Mouse (Mus musculus): Measurements from ENCODE around the gene Tas2r104. TPM values are rescaled to one million over a fixed set of nuclear protein-coding genes. Genes with fewer than 3 reads are reported as not detected.

The Tas2r104 gene
- not detected in 2 replicates for polyA plus RNA-seq (2015; fragmentation: Nextera tagmentation; extraction: Ambion mirVana)

DNA sequence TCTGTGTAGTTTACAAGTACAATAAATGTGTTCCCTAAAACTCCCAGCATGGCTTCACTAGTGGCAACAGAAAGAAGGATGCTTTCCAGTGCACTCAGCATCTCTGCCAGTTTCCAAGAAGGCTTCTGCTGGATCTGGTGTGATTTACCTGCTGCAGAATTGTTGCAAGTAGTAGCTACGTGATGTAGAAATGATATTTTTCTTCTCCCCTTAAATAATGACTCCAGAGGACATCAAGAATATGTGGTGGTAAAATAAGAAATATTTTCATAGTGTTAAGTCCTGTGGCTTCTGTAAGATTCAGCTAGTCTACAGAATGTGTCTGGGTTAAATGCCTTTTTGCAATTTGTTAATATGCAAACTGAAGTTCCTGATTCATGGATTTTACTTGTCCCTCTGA is at the start of gene Tas2r104:
Gene Tas2r104 (minus strand): TSS at position 101 of the 400 bp plus-strand sequence.
- no peaks in the 10 kb centered on the region for H3K36me3 ChIP-seq (ENCODE audit: poor library complexity, severe bottlenecking)
- no peak within 1 kb of the TSS for H3K27ac ChIP-seq
- H3K4me3 ChIP-seq = no peak within 1 kb of the TSS
- H3K9me3 ChIP-seq (replicated peaks) = peaks cover 3% of the 10 kb centered on the region; the same call in 1 of the 2 replicates
- 80% methylated on average over 1 of the region's 1 CpGs for WGBS
- H3K4me2 ChIP-seq = no peak within 1 kb of the TSS
- H3K9ac ChIP-seq = no peak within 1 kb of the TSS
- H3K4me1 ChIP-seq = no peaks in the 10 kb centered on the region
- no peaks in the 10 kb centered on the region for H3K27me3 ChIP-seq
- no peak for ATAC-seq

DNA sequence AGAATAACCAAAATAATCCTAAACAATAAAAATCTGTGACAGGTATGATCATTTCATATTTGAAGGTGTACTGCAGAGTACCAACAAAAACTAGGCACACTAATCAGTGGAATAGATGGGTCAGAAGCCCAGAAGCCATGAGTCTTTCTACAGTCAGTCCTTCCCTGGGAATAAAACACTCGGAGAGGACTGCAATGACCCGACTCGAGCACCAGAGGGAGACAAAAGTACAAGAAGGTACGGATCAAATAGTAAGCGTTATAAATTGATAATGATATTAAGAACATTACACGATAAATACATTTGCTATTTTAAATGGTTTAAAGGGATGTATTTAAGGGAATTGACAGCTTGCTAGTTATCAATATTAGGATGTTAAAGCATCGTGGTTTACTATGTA is 27.3 kb upstream of the Tas2r104 start:
- Histone ChIP-seq H3K4me1 (no peaks in the 10 kb centered on the region), H3K27ac (no peak overlapping the region), H3K9ac (no peak overlapping the region), H3K27me3 (no peaks in the 10 kb centered on the region), H3K4me3 (no peak overlapping the region), H3K9me3 (replicated peaks) (peaks cover 14% of the 10 kb centered on the region), H3K4me2 (no peak overlapping the region), H3K36me3 (ENCODE audit: poor library complexity, severe bottlenecking) (no peaks in the 10 kb centered on the region)
- no peak for ATAC-seq
- 50% methylated on average over 7 of the region's 7 CpGs for WGBS

DNA sequence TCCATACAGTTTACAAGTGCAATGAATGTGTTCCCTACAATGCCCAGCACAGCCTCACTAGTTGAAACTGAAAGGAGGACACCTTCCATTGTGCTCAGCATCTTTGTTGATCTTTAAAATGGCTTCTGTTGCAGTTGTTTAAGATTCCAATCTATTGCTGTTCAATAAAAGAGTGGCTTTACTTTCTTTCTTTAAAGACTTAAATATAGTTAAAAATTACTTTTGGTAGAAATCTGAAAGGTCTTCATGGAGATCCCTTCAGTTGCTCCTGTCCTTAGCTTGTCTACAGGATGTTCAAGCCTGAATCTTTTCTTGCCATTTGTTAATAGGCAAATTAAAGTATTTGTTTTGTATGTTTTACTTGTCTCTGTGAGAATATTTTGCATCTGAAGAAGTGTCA is 4.4 kb upstream of the Tas2r104 start, which contains the start of gene Tas2r114:
Gene Tas2r114 (minus strand): TSS at position 101 of the 400 bp plus-strand sequence.
- no peaks in the 10 kb centered on the region for H3K27me3 ChIP-seq
- H3K36me3 ChIP-seq (ENCODE audit: poor library complexity, severe bottlenecking) = no peaks in the 10 kb centered on the region
- no peak within 1 kb of the TSS for H3K4me3 ChIP-seq
- ATAC-seq = no peak
- H3K4me1 ChIP-seq = no peaks in the 10 kb centered on the region
- peaks cover 17% of the 10 kb centered on the region for H3K9me3 ChIP-seq (replicated peaks)
- no peak within 1 kb of the TSS for H3K9ac ChIP-seq
- H3K27ac ChIP-seq = no peak within 1 kb of the TSS
- H3K4me2 ChIP-seq = no peak within 1 kb of the TSS

DNA sequence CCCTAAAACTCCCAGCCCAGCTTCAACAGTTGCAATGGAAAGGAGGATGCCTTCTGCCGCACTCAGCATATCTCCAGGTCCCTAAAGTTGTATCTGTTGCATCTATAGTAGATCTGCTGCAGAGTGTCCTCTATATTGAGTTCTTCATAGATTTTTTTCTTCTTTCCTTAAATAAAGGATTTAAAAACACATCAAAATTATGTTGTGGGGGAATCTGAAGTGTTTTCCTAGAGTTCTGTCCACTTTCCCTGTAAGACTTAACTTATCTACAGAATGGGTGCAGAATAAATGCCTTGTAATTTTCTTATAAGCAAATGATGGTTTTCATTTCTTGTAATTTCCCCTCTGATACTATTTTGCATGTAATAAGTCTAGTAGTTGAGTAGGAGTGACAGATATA is 1.9 kb upstream of the Tas2r104 start, which contains the start of gene Tas2r105:
Gene Tas2r105 (minus strand): TSS at position 101 of the 400 bp plus-strand sequence.
- Histone ChIP-seq H3K27me3 (no peaks in the 10 kb centered on the region), H3K4me3 (no peak within 1 kb of the TSS), H3K27ac (no peak within 1 kb of the TSS), H3K9me3 (replicated peaks) (peaks cover 13% of the 10 kb centered on the region; the same call in 1 of the 2 replicates), H3K4me1 (no peaks in the 10 kb centered on the region), H3K36me3 (ENCODE audit: poor library complexity, severe bottlenecking) (no peaks in the 10 kb centered on the region), H3K4me2 (no peak within 1 kb of the TSS), H3K9ac (no peak within 1 kb of the TSS)
- no peak for ATAC-seq
- 94% methylated on average over 1 of the region's 1 CpGs for WGBS

DNA sequence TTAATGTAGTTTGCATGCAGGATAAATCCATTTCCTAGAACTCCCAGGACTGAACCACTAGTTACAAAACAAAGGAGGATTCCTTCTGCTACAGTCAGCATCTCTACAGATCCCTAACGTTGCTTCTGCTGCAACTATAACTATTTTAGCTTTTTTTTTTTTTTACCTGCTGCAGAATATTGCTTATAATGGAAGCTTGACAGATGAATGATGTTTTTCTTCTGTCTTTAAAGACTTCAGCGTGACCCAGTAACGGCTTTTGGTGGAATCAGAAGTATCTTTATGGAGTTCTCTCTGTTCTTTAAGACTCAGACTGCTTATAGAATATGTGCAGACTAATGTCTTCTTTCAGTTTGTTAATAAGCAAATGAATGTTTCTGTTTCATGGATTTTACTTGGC is 6.8 kb downstream of the Tas2r104 start, which contains the start of gene Tas2r106:
Gene Tas2r106 (minus strand): TSS at position 101 of the 400 bp plus-strand sequence.
- Histone ChIP-seq H3K9me3 (replicated peaks) (0 out of 2 replicates have a peak, but pooled peaks cover 6% of the 10 kb centered on the region), H3K4me3 (no peak within 1 kb of the TSS), H3K4me1 (no peaks in the 10 kb centered on the region), H3K27me3 (no peaks in the 10 kb centered on the region), H3K9ac (no peak within 1 kb of the TSS), H3K27ac (no peak within 1 kb of the TSS), H3K36me3 (ENCODE audit: poor library complexity, severe bottlenecking) (no peaks in the 10 kb centered on the region), H3K4me2 (no peak within 1 kb of the TSS)
- WGBS = 80% methylated on average over 3 of the region's 3 CpGs
- no peak for ATAC-seq

DNA sequence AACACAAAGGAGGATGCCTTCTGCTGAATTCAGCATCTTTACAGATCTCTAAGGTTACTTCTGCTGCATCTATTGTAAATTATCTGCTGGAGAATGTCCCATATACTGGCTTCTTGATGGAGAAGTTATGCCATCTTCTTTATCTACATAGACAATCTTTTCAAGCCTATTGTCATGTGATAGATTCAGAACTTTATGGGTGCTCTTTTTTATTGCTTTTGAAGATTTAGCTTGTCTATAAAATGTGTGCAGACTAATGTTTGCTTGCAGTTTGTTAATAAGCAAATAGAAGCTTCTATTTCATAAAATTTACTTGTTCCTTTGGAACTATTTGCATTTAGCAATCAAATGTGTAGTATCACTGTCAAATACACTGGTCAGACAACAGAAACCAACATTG is 25.5 kb downstream of the Tas2r104 start, which contains the start of gene Tas2r107:
Gene Tas2r107 (minus strand): TSS at position 101 of the 400 bp plus-strand sequence.
- Histone ChIP-seq H3K9ac (no peak within 1 kb of the TSS), H3K4me3 (no peak within 1 kb of the TSS), H3K27ac (no peak within 1 kb of the TSS), H3K36me3 (ENCODE audit: poor library complexity, severe bottlenecking) (no peaks in the 10 kb centered on the region), H3K9me3 (replicated peaks) (peaks cover 11% of the 10 kb centered on the region), H3K27me3 (no peaks in the 10 kb centered on the region), H3K4me1 (no peaks in the 10 kb centered on the region), H3K4me2 (no peak within 1 kb of the TSS)
- ATAC-seq = no peak

Other genes with a start within 250 kb of the Tas2r104 start
- gene 5430401F13Rik, start 199.3 kb downstream of the Tas2r104 start, polyA plus RNA-seq (2015; fragmentation: Nextera tagmentation; extraction: Ambion mirVana) = not detected in 2 replicates
- not detected in 2 replicates for gene Gm6619, start 199.3 kb downstream of the Tas2r104 start, polyA plus RNA-seq (2015; fragmentation: Nextera tagmentation; extraction: Ambion mirVana)
- gene Tas2r130, start 54.8 kb downstream of the Tas2r104 start, polyA plus RNA-seq (2015; fragmentation: Nextera tagmentation; extraction: Ambion mirVana) = not detected in 2 replicates
- gene Tas2r107, start 25.6 kb downstream of the Tas2r104 start, polyA plus RNA-seq (2015; fragmentation: Nextera tagmentation; extraction: Ambion mirVana) = not detected in 2 replicates
- not detected in 2 replicates for gene Tas2r106, start 6.9 kb downstream of the Tas2r104 start, polyA plus RNA-seq (2015; fragmentation: Nextera tagmentation; extraction: Ambion mirVana)
- gene Tas2r105, start 1.8 kb upstream of the Tas2r104 start, polyA plus RNA-seq (2015; fragmentation: Nextera tagmentation; extraction: Ambion mirVana) = not detected in 2 replicates
- gene Tas2r114, start 4.3 kb upstream of the Tas2r104 start, polyA plus RNA-seq (2015; fragmentation: Nextera tagmentation; extraction: Ambion mirVana) = not detected in 2 replicates